Mouse (Mus musculus) testis, adult 2 months (tissue): ENCODE results near the gene Prps2.

Experiments used
- CTCF ChIP-seq: fragments of 200-500 bp; IDR thresholded peaks from 2 replicates; pipeline ENCODE4 v1.5.1; 2012; ENCODE audit warnings: low read depth, mild to moderate bottlenecking, inconsistent platforms, low read length, moderate library complexity; ENCODE audit not compliant: control insufficient read depth, insufficient read depth, insufficient replicate concordance
- POLR2A ChIP-seq: fragments of 200-500 bp; IDR thresholded peaks from 2 replicates; pipeline ENCODE4 v1.6.1; 2012; ENCODE audit warnings: low read depth, mild to moderate bottlenecking, inconsistent platforms, low read length, moderate library complexity; ENCODE audit not compliant: control insufficient read depth

DNA sequence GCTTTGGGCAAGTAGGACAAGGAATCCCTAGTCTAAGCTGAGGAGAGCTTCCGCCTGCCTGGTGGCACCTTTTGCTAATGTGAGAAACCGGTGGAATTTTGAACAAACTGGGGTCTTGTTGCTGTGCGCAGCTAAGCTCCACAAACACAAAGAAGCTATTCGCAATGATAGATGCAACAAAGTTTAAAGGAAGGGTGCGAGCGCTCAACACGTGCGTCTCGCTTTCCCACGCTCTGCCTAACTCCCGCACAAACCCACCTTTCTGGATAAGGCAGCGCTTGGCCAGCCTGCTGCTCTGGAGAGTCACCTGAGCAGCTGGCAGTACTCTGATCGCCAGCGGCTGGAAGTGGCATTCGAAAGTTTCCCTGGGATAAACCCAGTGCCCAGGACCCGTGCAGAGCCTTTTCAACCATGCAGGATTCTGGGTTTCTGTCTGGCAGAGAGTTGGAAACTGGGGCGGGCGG is 934 bp downstream of the Prps2 start:
- no peak for TF ChIP-seq CTCF
- no peak for TF ChIP-seq POLR2A
